Mouse (Mus musculus) kidney, postnatal 14 days (tissue): Measurements from ENCODE around the gene Tmprss9.

ENCODE experiments used
- DNase-seq: peaks from one replicate; pipeline ENCODE4 v3.0.0; 2022; ENCODE audit warnings: mixed read lengths

Tmprss9 gene

GRCm38 (mm10) chr10:80895100-80895499 is 23.5 kb downstream of the Tmprss9 start:
- DNase-seq = no peak

GRCm38 (mm10) chr10:80895697-80896096 is 24.0 kb downstream of the Tmprss9 start:
- no peak for DNase-seq

- no peak for DNase-seq
These were observed 25.2 kb downstream of the Tmprss9 start for GRCm38 (mm10) chr10:80896581-80897485.

- DNase-seq = no peak
These were observed 26.3 kb downstream of the Tmprss9 start for GRCm38 (mm10) chr10:80897861-80898510.

- DNase-seq = no peak
These were observed 27.4 kb downstream of the Tmprss9 start for GRCm38 (mm10) chr10:80899074-80899473.

- DNase-seq = no peak
These were observed 28.1 kb downstream of the Tmprss9 start for GRCm38 (mm10) chr10:80899591-80900317.

- DNase-seq = peak; percentile 99
These were observed 28.9 kb downstream of the Tmprss9 start, which contains the start of gene Timm13 for GRCm38 (mm10) chr10:80900318-80901247. Gene Timm13 (minus strand): TSS chr10:80900969.

GRCm38 (mm10) chr10:80901409-80902272 is 30.0 kb downstream of the Tmprss9 start:
- DNase-seq = no peak

- DNase-seq = no peak
These were observed 30.8 kb downstream of the Tmprss9 start for GRCm38 (mm10) chr10:80902273-80902940.

- DNase-seq = no peak
These were observed 31.6 kb downstream of the Tmprss9 start for GRCm38 (mm10) chr10:80903282-80903681.

- no peak for DNase-seq
These were observed 32.5 kb downstream of the Tmprss9 start for GRCm38 (mm10) chr10:80904004-80904693.

GRCm38 (mm10) chr10:80904709-80905108 is 33.1 kb downstream of the Tmprss9 start:
- no peak for DNase-seq

GRCm38 (mm10) chr10:80909375-80910162 is 37.9 kb downstream of the Tmprss9 start:
- DNase-seq = no peak

- DNase-seq = no peak
These were observed 39.7 kb downstream of the Tmprss9 start for GRCm38 (mm10) chr10:80911354-80911753.

- DNase-seq = no peak
These were observed 40.2 kb downstream of the Tmprss9 start for GRCm38 (mm10) chr10:80911891-80912290.

- DNase-seq = no peak
These were observed 41.8 kb downstream of the Tmprss9 start for GRCm38 (mm10) chr10:80913364-80914011.

GRCm38 (mm10) chr10:80914253-80914656 is 42.6 kb downstream of the Tmprss9 start:
- DNase-seq = no peak

- DNase-seq = no peak
These were observed 43.6 kb downstream of the Tmprss9 start for GRCm38 (mm10) chr10:80915260-80915659.
